Mouse (Mus musculus): ENCODE measurements at regions not wholly inside any gene's neighbourhood (a gene's known extent, or its start where the extent isn't known, plus 50 kb on each side); places are given as distances from the start of the nearest gene placed in this dataset.

DNA sequence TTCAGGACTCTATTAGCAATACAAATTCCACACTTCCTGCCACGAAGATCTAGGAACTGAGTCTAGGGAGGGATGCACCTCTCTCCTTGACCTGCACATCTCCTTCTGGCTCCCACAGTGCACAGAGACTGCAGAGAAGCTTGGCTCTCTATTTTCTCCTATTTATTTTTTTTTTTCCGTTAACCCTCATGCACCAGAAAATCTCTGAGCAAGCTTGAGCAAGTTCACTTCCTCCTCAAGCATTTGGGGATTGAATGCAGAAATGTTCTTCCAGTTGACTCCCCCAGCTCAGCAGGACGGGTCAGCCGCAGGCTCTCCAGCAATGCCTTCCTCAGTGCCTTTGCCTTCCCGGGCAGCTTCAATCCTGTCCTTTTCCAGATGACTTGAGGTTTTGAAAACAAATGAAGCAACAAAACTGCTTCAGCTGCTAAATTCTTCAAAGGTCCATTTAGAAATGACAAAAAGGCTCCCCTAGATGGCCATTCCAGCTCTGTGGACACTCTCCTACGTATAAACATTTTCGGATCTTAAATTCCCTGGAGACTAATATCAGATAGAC is 352.9 kb downstream of the Synb start:
- TF ChIP-seq POLR2A (IDR thresholded peaks at IDR 0.05; ENCODE audit: borderline replicate concordance, extremely low read depth, insufficient read depth, insufficient read length, poor library complexity, severe bottlenecking) = no peak
- TF ChIP-seq CTCF (IDR thresholded peaks at IDR 0.05; ENCODE audit: borderline replicate concordance, extremely low read depth, insufficient read depth, insufficient read length) = no peak

All from brain, embryonic 14.5 days (tissue).